Mouse (Mus musculus) adrenal gland, adult 8-10 months (tissue): ENCODE data around the gene Dgat2. TPM values are rescaled to one million over a fixed set of nuclear protein-coding genes. Genes with fewer than 3 reads are reported as not detected.

Experiments
- DNase-seq: peaks from one replicate; pipeline ENCODE4 v3.0.0; 2022
- total RNA-seq, 4 experiments: library from RNA; stranded (reverse); gene quantifications; 2 replicates each; pipeline ENCODE4 v1.2.4; 2022

The Dgat2 gene
- total RNA-seq, 4 experiments from 2014 or later = 138 to 436 (median 316) TPM

DNA sequence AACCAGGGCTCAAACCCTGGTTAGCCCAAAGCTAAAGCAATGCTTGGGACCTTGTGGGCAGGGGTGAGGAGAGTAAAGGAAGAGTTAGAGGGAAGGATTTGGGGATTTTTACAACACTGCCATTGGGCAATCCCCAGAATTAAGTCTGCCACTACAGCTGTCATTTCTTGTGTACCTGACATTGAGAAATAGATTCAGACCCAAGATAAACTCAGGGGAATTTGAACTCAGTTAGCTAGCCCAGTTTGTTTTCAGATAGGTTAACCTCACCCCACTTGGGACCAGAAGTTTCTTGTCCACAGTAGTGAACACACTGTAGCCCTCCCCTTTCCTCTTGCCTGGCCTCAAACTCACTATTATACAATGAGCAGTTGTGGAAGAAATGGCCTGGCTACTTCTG, 8.9 kb upstream of the Dgat2 start:
- no peak for DNase-seq

DNA sequence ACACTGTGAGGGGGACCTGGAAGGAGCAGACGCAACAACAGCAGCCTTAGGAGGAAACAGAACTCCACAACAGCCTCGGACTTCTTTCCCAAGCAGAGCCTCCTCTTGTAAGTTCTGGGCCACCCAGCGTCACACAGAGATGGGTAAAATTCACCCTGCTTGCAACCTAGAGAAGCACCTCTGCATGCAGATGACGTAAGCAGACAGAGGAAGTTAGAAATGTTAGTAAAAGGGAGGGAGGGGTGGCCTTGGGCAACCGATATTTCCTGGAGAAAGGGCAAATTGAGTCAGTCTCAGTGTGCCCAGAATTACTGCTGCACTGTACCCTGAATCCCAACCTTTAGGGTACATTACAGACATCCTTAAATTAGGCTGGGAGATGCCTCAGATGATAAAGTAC, 7.4 kb upstream of the Dgat2 start:
- no peak for DNase-seq

- peak; percentile 53 for DNase-seq
Observed at GRCm38 (mm10) chr7:99188630-99189029, 6.1 kb upstream of the Dgat2 start.

DNA sequence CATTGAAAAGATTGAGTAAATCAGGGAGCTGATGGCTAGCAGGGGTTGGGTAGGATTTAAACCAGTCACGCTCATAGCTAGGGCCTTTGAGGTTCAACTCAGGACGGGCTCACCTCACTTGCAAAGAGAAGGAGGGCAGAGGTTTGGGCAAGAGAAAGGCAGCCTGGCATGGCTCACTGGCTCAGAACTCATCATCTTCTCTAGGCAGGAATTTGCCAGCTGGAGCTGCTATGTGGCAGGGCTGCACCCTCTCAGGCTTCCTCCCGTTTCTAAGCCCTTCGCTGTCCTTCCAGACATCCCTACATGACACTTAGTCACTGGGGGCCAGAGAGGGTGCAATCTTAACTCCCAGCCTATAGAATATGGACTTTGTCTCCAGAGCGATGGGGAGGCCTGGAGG, 4.9 kb upstream of the Dgat2 start:
- no peak for DNase-seq

DNA sequence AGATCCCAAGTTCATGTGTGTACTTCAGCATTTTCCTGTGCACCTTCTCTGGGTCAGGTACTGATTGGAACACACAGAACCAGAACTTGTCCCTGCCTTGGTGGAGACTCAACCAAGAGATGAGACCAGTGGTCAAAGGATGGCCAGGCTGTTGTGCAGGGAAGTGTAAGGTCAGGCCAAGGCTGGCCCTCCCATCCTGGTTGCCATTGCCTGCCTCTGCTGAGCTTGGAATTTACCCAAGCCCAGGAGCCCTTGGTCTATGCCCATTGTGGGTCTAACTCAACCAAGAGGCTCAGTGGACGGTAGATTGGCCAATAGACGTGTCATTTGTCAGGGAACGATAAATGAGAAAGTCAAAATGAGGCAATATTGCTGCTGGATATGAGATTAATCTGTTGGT, 2.9 kb upstream of the Dgat2 start:
- DNase-seq = no peak

DNA sequence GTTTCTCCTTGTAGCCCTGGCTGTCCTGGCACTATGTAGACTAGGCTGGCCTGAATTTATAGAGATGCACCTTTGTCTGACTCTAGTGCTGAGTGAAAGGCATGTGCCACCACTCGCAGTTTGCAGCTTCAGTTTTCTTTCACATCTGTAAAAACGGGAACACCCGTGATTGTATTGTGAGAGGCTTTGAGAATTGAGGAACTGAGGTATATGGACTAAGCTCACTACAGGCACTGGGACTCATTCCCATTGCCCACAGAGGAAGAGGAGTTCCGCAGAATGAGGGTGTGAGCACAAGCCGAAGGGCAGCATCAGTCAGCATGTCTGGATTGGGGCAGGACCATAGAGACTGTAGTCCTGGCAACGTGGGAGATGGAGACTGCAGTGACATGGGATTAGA, 1.2 kb upstream of the Dgat2 start:
- no peak for DNase-seq

DNA sequence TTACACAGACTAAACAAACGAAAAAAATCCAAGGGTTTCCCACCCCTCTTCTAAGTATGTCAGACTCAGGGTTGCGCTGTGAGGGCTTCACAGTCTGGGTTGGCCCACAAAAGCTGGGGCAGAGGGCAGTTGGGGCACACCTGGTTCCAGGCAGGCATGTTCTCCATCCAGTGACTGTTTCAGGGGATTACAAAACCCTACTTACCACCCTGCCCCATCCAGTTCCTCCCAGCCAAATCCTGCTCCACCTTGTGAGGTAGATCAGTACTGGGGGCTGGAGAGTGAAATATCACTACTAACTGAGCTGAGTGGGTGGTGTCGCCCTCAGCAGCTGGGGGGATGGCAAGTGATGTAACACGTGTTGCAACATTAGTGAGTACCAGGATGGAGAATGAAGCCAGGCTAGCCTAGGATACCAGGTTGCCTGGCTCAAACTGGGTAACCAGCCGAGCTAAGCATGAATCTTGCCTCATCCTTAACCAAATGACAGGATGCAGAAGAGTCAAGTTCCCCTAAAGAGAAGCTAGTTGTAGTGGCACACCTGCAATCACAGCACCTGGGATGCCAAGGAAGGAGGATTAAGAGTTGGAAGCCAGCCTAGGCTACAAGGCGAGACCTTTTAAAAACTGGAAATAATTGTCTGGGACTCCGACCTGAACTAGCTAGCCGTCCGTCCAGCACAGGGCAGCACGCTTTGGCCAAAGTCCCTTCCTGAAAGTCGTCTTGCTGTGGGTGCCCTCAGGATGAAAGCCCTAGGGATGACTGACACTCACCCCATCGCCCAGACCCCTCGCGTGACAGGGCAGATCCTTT, 694 bp downstream of the Dgat2 start:
- no peak for DNase-seq

GRCm38 (mm10) chr7:99180162-99180561, 2.4 kb downstream of the Dgat2 start:
- no peak for DNase-seq

- DNase-seq = no peak
Observed at GRCm38 (mm10) chr7:99179271-99179670, 3.2 kb downstream of the Dgat2 start.

DNA sequence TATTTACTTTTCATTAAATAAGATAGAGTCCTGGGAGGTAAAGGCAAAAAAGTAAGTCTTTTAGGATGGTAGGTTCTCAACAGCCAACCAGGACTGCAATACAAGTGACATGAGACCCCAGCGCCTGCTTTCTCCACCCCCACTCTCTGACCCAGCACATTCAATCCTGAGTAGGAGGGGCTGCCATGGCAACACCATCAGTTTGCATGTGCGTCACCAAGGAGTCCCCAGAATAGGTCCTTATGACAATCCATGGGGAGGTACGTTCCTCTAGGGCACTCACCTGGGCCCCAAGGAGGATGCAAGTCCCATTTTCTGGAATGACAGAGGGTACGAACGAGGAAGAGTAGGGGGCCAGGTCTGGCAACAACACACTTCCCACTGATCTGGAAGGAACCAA, 5.1 kb downstream of the Dgat2 start:
- no peak for DNase-seq

GRCm38 (mm10) chr7:99175666-99176065, 6.9 kb downstream of the Dgat2 start:
- no peak for DNase-seq

DNA sequence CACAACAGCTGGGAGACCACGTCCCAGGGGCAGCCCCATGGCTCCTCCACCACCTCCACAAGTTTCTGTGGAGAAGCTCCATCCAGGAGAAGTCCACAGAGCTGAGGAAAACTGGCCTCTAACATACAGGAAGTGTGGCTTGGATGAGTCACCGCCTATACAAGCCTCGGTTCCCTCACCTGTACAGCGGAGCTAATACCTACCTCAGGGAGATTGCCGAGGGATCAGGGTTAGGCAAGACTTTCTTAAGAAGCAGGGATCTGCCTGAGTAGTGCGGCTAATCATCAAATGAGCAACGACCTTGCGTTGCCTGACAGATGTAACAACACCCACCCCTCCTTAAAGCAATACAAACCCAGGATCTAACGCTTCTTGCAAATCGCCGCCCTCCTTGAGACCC, 7.4 kb downstream of the Dgat2 start:
- DNase-seq = no peak

DNA sequence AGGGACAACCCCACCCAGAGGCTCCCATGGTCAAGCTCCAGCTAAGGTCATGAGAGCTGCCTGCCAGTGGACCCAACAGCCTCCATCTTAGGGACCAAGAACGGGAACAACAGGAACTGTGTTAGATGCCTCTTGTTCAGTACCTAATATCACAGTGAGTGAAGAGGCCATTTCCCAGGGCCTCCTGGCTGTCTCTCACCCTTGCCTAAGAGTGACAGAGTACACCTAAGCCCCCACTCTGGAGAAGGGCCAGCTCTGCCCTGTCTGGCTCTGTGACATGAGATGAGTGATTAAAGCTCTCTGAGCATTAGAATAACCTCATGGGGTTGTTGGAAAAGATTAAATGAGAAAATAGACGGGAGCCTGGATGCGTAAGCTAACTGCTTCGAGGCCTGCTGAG, 8.5 kb downstream of the Dgat2 start:
- DNase-seq = no peak

DNA sequence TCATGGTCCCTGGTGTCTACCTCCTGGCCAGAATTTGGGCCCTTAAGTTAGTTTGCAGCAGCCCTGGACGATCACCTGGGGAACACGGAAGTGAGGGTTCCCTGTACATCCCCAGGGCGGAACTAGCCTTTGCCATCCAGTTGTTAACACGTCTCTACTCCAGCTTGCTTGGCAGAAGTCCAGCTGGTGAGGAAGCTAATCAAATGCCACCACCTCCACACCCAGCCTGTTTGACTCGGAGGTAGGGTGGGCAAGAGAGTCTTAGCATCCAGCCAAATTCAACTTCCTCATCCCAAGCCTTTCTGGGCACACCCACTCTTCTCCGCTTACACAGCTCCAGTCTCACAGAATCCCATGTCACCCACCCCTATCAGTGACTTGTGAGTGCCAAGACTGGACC, 9.6 kb downstream of the Dgat2 start:
- DNase-seq = no peak

DNA sequence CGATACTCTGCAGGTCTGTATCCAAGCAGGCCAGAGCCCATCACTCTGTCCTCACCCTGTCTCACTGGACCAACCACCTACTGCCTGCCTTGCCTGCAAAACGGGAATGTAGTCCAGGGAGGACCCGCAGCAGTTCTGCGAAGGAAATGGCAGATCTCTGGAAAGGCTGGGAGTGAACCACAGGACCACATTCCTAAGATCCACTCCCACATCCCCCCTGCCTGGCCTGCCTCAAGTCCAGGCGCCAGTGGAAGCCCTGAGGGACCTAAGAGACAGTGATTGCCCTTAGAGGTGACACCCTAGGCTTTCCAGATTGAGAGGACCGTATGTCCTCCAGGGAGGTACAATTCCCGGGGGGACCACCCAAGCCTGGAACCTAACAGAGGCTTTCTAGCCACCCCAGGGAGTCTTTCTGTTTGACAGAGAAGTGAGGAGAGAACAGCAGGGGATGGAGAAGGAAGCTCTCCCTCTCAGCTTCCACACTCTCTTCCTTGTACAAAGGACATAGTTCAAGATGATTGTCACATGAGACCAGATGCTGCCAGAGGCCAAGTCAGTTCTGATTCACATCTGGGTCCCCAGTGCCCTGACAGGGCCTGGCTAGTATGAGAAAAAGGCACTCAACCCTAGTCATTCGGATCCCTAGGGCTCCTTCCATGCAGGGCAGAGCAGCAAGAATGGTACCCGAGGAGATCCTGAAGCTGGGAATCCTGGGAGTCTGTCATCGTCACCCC, 10.6 kb downstream of the Dgat2 start:
- DNase-seq = no peak

- no peak for DNase-seq
Observed at GRCm38 (mm10) chr7:99170519-99170918, 12.0 kb downstream of the Dgat2 start.

GRCm38 (mm10) chr7:99169717-99170403, 12.7 kb downstream of the Dgat2 start:
- no peak for DNase-seq

GRCm38 (mm10) chr7:99168756-99169155, 13.8 kb downstream of the Dgat2 start:
- no peak for DNase-seq

DNA sequence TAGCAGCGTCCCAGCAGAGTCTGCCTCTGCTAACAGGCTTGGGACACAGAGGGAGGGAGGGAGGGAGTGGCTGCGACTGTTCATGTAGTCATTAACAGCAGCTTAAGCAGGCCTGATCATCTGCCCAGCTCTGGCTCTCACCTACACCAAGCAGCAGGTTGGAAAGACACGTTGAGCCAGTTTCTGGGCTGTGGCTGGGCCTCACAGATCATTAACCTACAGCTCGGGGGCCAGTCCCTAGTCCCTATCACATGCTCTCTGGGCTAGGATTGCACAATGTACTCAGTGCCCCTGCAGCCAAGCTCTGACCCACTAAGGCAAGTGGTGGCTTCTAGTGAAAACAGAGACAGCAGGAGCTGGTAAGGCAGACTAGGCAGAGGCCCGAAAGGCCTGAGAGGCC, 14.6 kb downstream of the Dgat2 start:
- DNase-seq = no peak

DNA sequence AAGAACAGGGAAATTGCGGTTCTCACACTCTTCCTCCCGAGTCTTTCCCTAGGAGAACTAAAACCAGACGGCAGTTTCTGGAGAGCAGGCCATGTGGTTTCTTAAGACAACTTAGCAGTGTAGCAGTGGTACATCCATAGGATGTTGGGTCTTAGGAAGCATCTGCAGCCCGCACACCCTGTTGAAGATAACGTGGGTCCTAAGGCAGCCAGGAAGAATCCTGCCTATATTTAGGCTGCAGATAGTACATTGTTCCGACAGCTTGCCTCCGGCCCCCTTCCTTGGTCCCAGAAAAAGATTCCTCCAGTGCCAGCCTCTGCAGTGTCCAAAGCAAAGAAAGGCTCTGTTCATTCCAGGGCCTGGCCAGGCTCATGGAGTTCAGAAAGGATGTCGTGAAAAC, 16.4 kb downstream of the Dgat2 start:
- DNase-seq = no peak

- no peak for DNase-seq
Observed at GRCm38 (mm10) chr7:99164873-99165410, 17.6 kb downstream of the Dgat2 start.

DNA sequence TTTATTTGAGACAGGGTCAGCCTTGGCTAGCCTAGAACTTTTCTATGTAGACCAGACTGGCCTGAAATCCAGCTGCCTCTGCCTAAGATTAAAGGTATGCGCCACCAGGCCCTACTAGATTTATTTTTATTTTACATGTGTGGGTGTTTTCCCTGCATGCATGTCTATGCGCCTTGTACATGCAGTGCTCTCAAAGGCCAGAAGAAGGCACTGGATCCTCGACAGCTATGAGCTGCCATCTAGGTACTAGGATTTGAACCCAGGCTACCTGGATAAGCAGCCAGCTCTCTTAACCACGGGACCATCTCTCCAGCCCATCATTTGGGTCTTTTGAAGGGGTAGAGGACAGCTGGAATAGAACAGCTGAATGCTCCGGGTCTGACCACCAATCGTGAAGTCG, 20.1 kb downstream of the Dgat2 start:
- DNase-seq = no peak

- DNase-seq = no peak
Observed at GRCm38 (mm10) chr7:99161961-99162360, 20.6 kb downstream of the Dgat2 start.
